In genomic region chr8:123653308-123653993, GRCm38 (mm10) we compare ENCODE assay signal across 8 mouse cellular contexts. TPM values are rescaled to one million over a fixed set of nuclear protein-coding genes. Genes with fewer than 3 reads are reported as not detected.
DNase-seq lines count a peak whose midpoint lies in the region; ATAC-seq lines count a peak whose summit lies in the region.

Rhou (plus strand) TSS chr8:123653929.

- peak within 1 kb of the TSS; percentile 69 for H3K4me2 ChIP-seq in hindbrain, embryonic 15.5 days

- peak within 1 kb of the TSS; percentile 77 for H3K9ac ChIP-seq in hindbrain, embryonic 15.5 days

- peak; percentile 84 for DNase-seq in R1 (ENCODE audit: low read depth, low spot score)
- peak; percentile 98 for DNase-seq in cerebellum, postnatal 14 days
- peak; percentile 93 for DNase-seq in gastrocnemius, adult 18-20 months (ENCODE audit: low spot score)
- peak; percentile 93 to 96 for DNase-seq in left cerebral cortex, adult 18-20 months (ENCODE audit: low spot score in 2 of 2)
- peak; percentile 95 for DNase-seq in lung, postnatal 4 days
- DNase-seq in right cerebral cortex, adult 18-20 months: peak; percentile 94
- peak; percentile 87 for DNase-seq in urinary bladder, adult 2 months (ENCODE audit: low spot score)

- peak within 1 kb of the TSS; percentile 89 for H3K27ac ChIP-seq in hindbrain, embryonic 15.5 days (replicated peaks)

- peak within 1 kb of the TSS; percentile 68 for H3K4me3 ChIP-seq in hindbrain, embryonic 15.5 days

- H3K36me3 ChIP-seq in hindbrain, embryonic 15.5 days: peaks cover 23% of the 10 kb centered on the region

- peaks cover 20% of the 10 kb centered on the region for H3K4me1 ChIP-seq in hindbrain, embryonic 15.5 days (replicated peaks)

- no peaks in the 10 kb centered on the region for H3K27me3 ChIP-seq in hindbrain, embryonic 15.5 days

- H3K9me3 ChIP-seq in hindbrain, embryonic 15.5 days: no peaks in the 10 kb centered on the region

- WGBS in hindbrain, embryonic 15.5 days: 0% methylated on average over 44 of the region's 58 CpGs

- peak; percentile 94 for ATAC-seq in hindbrain, embryonic 15.5 days (ENCODE audit: low FRiP score, low read depth)

RNA-seq across cellular contexts. Expression of gene Rhou, which starts in this region (rescaled TPM):
- 10 to 100 TPM; 30.1 to 41.0 TPM for total RNA-seq in gastrocnemius, adult 18-20 months (2021)
- 10.5 and 11.9 TPM in 2 replicates for polyA plus RNA-seq in hindbrain, embryonic 15.5 days (2015; fragmentation: Nextera tagmentation; extraction: Ambion mirVana)
- 10 to 100 TPM; 37.7 to 43.3 TPM for total RNA-seq in left cerebral cortex, adult 18-20 months (2021)
- 20.1 and 21.4 TPM in 2 replicates for polyA plus RNA-seq in urinary bladder, adult 2 months (2012; rRNA removed)

Comparison
In these comparisons a context has a peak if more than half of its experiments do, and no peak if none do; other contexts are left out.
1. Peak in every context shown above with its lines: DNase-seq, ATAC-seq, H3K4me3 ChIP-seq and H3K27ac ChIP-seq.